Mouse (Mus musculus): Measurements from ENCODE around the gene 4930519G04Rik. TPM values are rescaled to one million over a fixed set of nuclear protein-coding genes. Genes with fewer than 3 reads are reported as not detected.
"Not testable (repeated sequence)": the region's sequence is repeated elsewhere in the genome, so short reads cannot be mapped to it uniquely, and the experiment has no call there.

Gene 4930519G04Rik
- polyA plus RNA-seq, 1 experiment from 2014 or later = not detected

GRCm38 (mm10) chr5:114842155-114842554 lies 11.3 kb upstream of the 4930519G04Rik start:
- H3K9me3 ChIP-seq (replicated peaks); H3K4me3 ChIP-seq (replicated peaks); H3K27me3 ChIP-seq; H3K9ac ChIP-seq; H3K4me2 ChIP-seq (replicated peaks); H3K36me3 ChIP-seq: not testable (repeated sequence)
- peak; percentile 66; the same call in 1 of the 2 replicates for ATAC-seq (ENCODE audit: insufficient number of reproducible peaks, low FRiP score, low TSS enrichment, low read depth)
- H3K27ac ChIP-seq (replicated peaks) = peak overlapping the region; percentile 67; the same call in 1 of the 2 replicates
- H3K4me1 ChIP-seq = peaks cover 15% of the 10 kb centered on the region
- 23% methylated on average over 3 of the region's 3 CpGs for WGBS

DNA sequence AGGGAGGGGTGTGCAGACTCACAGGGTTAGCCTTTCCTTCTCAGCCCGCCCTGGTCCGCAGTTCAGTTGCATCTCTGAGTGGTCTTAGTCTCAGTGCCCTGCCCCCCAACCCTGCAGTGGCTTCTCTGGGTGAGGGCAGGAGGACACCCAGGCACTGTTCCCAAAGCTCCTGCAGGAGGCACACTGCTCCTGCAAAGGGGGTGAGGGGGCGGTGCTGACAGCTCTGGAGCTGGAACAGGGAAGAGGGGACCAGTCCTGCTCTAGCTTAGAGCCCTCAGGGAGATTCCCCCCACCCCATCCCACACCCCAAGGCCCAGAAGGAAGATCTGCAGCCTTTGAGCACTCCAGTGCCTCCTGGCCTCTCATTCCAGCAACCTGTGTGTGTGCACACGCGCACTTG lies 10.8 kb upstream of the 4930519G04Rik start:
- H3K4me1 ChIP-seq = peaks cover 15% of the 10 kb centered on the region
- no peaks in the 10 kb centered on the region for H3K27me3 ChIP-seq
- no peak overlapping the region for H3K4me3 ChIP-seq (replicated peaks)
- no peaks in the 10 kb centered on the region for H3K9me3 ChIP-seq (replicated peaks)
- H3K9ac ChIP-seq = no peak overlapping the region
- ATAC-seq (ENCODE audit: insufficient number of reproducible peaks, low FRiP score, low TSS enrichment, low read depth) = no peak
- 0 out of 2 replicates have a peak overlapping the region, but pooled peaks have one; percentile 29 for H3K27ac ChIP-seq (replicated peaks)
- 48% methylated on average over 5 of the region's 5 CpGs for WGBS
- no peaks in the 10 kb centered on the region for H3K36me3 ChIP-seq
- no peak overlapping the region for H3K4me2 ChIP-seq (replicated peaks)

DNA sequence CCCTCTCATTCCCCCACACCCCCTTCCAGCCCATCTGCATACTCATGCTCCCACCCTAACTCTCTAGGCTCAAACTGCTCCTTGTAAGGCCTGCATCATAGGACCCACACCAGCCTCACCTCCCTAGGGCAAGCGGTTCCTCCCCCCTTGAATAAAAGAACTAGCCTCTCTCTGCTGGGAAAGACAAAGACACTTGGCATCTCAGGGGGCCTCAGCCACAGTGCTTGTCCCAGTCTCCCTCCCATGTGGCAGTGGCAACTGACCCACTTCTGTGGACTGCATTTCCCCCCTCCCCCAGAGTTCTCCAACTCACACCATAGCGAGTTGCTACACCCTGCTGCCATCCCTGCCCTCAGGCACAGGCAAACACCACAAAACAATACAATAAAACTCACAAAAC lies 9.1 kb upstream of the 4930519G04Rik start:
- not testable (repeated sequence) for H3K27me3 ChIP-seq; H3K36me3 ChIP-seq; H3K4me2 ChIP-seq (replicated peaks); H3K9me3 ChIP-seq (replicated peaks); H3K4me3 ChIP-seq (replicated peaks); ATAC-seq (ENCODE audit: insufficient number of reproducible peaks, low FRiP score, low TSS enrichment, low read depth); H3K27ac ChIP-seq (replicated peaks); H3K9ac ChIP-seq
- WGBS = 56% methylated on average over 2 of the region's 2 CpGs
- H3K4me1 ChIP-seq = peaks cover 15% of the 10 kb centered on the region

DNA sequence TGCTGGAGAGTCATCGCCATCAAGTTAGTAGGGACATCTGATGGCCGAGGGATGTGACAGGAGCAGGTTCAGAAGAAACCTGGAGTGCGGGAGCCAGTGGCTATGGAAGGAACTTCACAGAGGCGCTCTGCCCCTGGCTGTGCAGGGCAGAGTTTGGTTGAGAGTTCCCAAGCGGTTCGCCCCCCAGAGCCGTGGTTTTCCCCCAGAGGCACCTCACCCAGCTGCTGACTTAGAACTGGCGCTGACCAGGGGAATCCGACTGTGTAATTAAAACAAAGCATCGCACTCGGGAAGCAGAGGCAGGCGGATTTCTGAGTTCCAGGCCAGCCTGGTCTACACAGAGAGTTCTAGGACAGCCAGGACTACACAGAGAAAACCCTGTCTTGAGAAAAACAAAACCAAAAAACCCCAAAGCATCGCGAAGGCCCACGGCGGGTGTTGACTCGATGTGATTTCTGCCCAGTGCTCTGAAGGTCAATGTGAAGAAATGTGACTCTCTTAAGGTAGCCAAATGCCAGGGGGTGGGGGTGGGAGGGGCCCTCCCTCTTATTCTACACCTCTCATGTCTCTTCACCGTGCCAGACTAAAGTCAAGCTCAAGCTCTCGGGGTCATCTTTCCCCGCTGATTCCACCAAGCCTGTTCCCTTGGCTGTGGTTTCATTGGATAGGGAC lies 1.8 kb upstream of the 4930519G04Rik start:
- no peak overlapping the region for H3K4me2 ChIP-seq (replicated peaks)
- no peaks in the 10 kb centered on the region for H3K36me3 ChIP-seq
- H3K9ac ChIP-seq = no peak overlapping the region
- 0 out of 2 replicates have a peak, but pooled peaks cover 3% of the 10 kb centered on the region for H3K4me1 ChIP-seq
- no peak overlapping the region for H3K4me3 ChIP-seq (replicated peaks)
- no peaks in the 10 kb centered on the region for H3K9me3 ChIP-seq (replicated peaks)
- WGBS = 82% methylated on average over 20 of the region's 20 CpGs
- no peak overlapping the region for H3K27ac ChIP-seq (replicated peaks)
- ATAC-seq (ENCODE audit: insufficient number of reproducible peaks, low FRiP score, low TSS enrichment, low read depth) = no peak
- peaks cover 3% of the 10 kb centered on the region; the same call in 1 of the 2 replicates for H3K27me3 ChIP-seq

DNA sequence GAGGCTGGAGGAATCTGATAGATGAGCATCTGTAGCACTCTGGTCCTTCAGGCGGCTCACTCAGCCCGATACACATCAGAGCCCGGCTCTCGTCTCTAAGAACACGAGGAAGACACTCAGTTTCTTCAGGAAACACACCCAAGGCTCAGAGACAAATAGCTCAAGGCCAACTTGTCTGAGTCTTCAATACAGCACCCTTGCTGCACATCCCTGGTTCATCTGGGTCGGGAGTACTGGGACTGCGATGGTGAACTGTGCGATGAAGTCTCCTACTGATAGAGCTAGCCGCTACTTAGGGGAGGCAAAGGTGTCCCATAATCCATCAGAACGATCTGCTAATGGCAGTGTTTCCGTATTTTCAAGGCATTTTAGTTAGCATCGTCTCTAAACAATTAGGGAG lies 5.1 kb downstream of the 4930519G04Rik start, which contains the start of gene Gm9936:
TSS of gene Gm9936 (minus strand) at position 101 of the 400 bp plus-strand sequence.
- peak within 1 kb of the TSS; percentile 31 for H3K4me3 ChIP-seq (replicated peaks)
- H3K27me3 ChIP-seq = peaks cover 7% of the 10 kb centered on the region
- H3K27ac ChIP-seq (replicated peaks) = no peak within 1 kb of the TSS
- H3K4me1 ChIP-seq = peaks cover 9% of the 10 kb centered on the region; the same call in 1 of the 2 replicates
- no peak within 1 kb of the TSS for H3K9ac ChIP-seq
- H3K36me3 ChIP-seq = no peaks in the 10 kb centered on the region
- no peak for ATAC-seq (ENCODE audit: insufficient number of reproducible peaks, low FRiP score, low TSS enrichment, low read depth)
- peak within 1 kb of the TSS; percentile 56 for H3K4me2 ChIP-seq (replicated peaks)
- H3K9me3 ChIP-seq (replicated peaks) = no peaks in the 10 kb centered on the region
- 86% methylated on average over 12 of the region's 12 CpGs for WGBS

GRCm38 (mm10) chr5:114859253-114859652 lies 5.8 kb downstream of the 4930519G04Rik start:
- H3K4me3 ChIP-seq (replicated peaks) = peak overlapping the region; percentile 31
- H3K27me3 ChIP-seq = peaks cover 7% of the 10 kb centered on the region
- 0 out of 2 replicates have a peak, but pooled peaks have one; percentile 54 for ATAC-seq (ENCODE audit: insufficient number of reproducible peaks, low FRiP score, low TSS enrichment, low read depth)
- no peak overlapping the region for H3K27ac ChIP-seq (replicated peaks)
- H3K9ac ChIP-seq = no peak overlapping the region
- no peaks in the 10 kb centered on the region for H3K36me3 ChIP-seq
- H3K4me1 ChIP-seq = peaks cover 8% of the 10 kb centered on the region; the same call in 1 of the 2 replicates
- H3K9me3 ChIP-seq (replicated peaks) = no peaks in the 10 kb centered on the region
- H3K4me2 ChIP-seq (replicated peaks) = peak overlapping the region; percentile 56
- 4% methylated on average over 18 of the region's 18 CpGs for WGBS

DNA sequence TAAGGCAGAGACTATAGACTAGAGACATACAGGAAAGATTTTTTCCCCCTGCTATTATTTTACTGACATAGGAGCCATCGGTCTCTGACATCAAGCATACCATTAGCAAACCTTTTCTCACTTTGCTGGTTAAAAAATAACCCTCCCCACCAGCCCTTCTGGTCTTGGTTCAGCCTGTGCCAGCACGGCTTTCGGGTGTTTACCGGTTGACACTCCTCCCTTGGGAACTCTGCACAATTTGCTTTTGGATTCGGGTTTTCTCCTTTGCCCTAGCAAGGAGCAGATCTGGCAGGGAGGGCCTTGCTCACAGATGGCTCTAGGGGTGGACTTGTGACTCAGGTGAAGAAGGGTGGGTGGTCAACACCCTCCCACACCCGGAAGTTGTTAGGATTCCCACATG lies 8.3 kb downstream of the 4930519G04Rik start:
- H3K4me2 ChIP-seq (replicated peaks) = no peak overlapping the region
- WGBS = 70% methylated on average over 6 of the region's 6 CpGs
- no peak overlapping the region for H3K9ac ChIP-seq
- H3K9me3 ChIP-seq (replicated peaks) = no peaks in the 10 kb centered on the region
- ATAC-seq (ENCODE audit: insufficient number of reproducible peaks, low FRiP score, low TSS enrichment, low read depth) = no peak
- H3K36me3 ChIP-seq = no peaks in the 10 kb centered on the region
- H3K27me3 ChIP-seq = peaks cover 4% of the 10 kb centered on the region; the same call in 1 of the 2 replicates
- no peak overlapping the region for H3K4me3 ChIP-seq (replicated peaks)
- H3K4me1 ChIP-seq = peaks cover 6% of the 10 kb centered on the region; the same call in 1 of the 2 replicates
- H3K27ac ChIP-seq (replicated peaks) = no peak overlapping the region

GRCm38 (mm10) chr5:114864813-114865212 lies 11.3 kb downstream of the 4930519G04Rik start:
- no peaks in the 10 kb centered on the region for H3K36me3 ChIP-seq
- H3K27ac ChIP-seq (replicated peaks) = no peak overlapping the region
- no peak for ATAC-seq (ENCODE audit: insufficient number of reproducible peaks, low FRiP score, low TSS enrichment, low read depth)
- H3K4me3 ChIP-seq (replicated peaks) = no peak overlapping the region
- WGBS = 73% methylated on average over 7 of the region's 7 CpGs
- no peak overlapping the region for H3K4me2 ChIP-seq (replicated peaks)
- H3K4me1 ChIP-seq = no peaks in the 10 kb centered on the region
- no peaks in the 10 kb centered on the region for H3K27me3 ChIP-seq
- H3K9me3 ChIP-seq (replicated peaks) = peaks cover 10% of the 10 kb centered on the region
- H3K9ac ChIP-seq = no peak overlapping the region

DNA sequence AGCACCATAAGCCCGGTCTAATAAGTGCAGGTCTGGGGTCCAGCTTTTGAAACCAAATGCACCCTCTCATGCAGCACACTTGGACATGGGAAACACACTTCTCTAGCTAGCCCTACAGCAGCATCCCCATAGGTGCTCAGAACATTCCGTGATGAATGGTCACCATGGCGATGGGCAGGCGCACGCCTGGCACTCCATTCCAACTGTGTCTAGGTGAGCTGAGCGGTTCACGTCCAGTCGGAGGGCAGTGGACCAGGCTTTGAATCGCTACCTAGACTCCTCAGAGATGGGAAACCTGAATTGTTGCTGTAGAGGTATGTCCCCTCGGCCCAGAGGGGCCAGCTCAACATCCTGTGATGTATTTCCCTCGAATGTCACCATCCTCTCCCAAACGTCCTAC lies 11.8 kb downstream of the 4930519G04Rik start:
- no peak overlapping the region for H3K4me2 ChIP-seq (replicated peaks)
- H3K4me3 ChIP-seq (replicated peaks) = no peak overlapping the region
- WGBS = 90% methylated on average over 12 of the region's 12 CpGs
- no peaks in the 10 kb centered on the region for H3K36me3 ChIP-seq
- H3K4me1 ChIP-seq = no peaks in the 10 kb centered on the region
- H3K27ac ChIP-seq (replicated peaks) = no peak overlapping the region
- no peak overlapping the region for H3K9ac ChIP-seq
- ATAC-seq (ENCODE audit: insufficient number of reproducible peaks, low FRiP score, low TSS enrichment, low read depth) = no peak
- peaks cover 10% of the 10 kb centered on the region for H3K9me3 ChIP-seq (replicated peaks)
- no peaks in the 10 kb centered on the region for H3K27me3 ChIP-seq

- ATAC-seq (ENCODE audit: insufficient number of reproducible peaks, low FRiP score, low TSS enrichment, low read depth) = no peak
- H3K36me3 ChIP-seq = no peaks in the 10 kb centered on the region
- peaks cover 3% of the 10 kb centered on the region; the same call in 1 of the 2 replicates for H3K4me1 ChIP-seq
- H3K9ac ChIP-seq = no peak overlapping the region
- no peaks in the 10 kb centered on the region for H3K27me3 ChIP-seq
- no peak overlapping the region for H3K27ac ChIP-seq (replicated peaks)
- H3K4me2 ChIP-seq (replicated peaks) = no peak overlapping the region
- WGBS = 56% methylated on average over 6 of the region's 6 CpGs
- no peak overlapping the region for H3K4me3 ChIP-seq (replicated peaks)
- H3K9me3 ChIP-seq (replicated peaks) = no peaks in the 10 kb centered on the region
Observed at GRCm38 (mm10) chr5:114875858-114876257, 22.4 kb downstream of the 4930519G04Rik start.

DNA sequence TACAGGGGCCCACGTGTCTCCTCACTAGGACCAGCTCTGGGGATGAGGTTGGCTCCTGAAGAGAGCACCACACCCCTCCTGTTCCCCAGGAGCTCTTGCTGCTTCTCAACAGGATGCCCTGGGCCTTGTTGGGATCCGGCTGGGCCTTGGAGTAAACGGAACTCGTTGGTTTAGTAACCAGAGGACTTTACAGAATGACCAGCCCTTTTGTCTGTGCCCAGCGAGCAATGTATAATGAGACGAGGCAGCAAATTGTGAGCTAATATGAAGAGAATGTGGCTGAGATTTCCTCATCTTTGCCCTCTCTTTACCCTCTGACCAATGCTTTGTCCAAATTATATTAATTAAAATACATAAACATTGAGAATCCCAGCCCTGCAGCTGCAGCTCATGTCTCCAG lies 22.9 kb downstream of the 4930519G04Rik start:
- Histone ChIP-seq H3K4me3 (replicated peaks) (no peak overlapping the region), H3K9me3 (replicated peaks) (no peaks in the 10 kb centered on the region), H3K9ac (no peak overlapping the region), H3K27ac (replicated peaks) (no peak overlapping the region), H3K36me3 (no peaks in the 10 kb centered on the region), H3K27me3 (no peaks in the 10 kb centered on the region), H3K4me1 (peaks cover 3% of the 10 kb centered on the region; the same call in 1 of the 2 replicates), H3K4me2 (replicated peaks) (no peak overlapping the region)
- 35% methylated on average over 6 of the region's 6 CpGs for WGBS
- ATAC-seq (ENCODE audit: insufficient number of reproducible peaks, low FRiP score, low TSS enrichment, low read depth) = no peak

GRCm38 (mm10) chr5:114877487-114877886 lies 24.0 kb downstream of the 4930519G04Rik start:
- Histone ChIP-seq H3K9ac (no peak overlapping the region), H3K27ac (replicated peaks) (no peak overlapping the region), H3K27me3 (no peaks in the 10 kb centered on the region), H3K9me3 (replicated peaks) (no peaks in the 10 kb centered on the region), H3K4me3 (replicated peaks) (no peak overlapping the region), H3K4me2 (replicated peaks) (no peak overlapping the region), H3K36me3 (no peaks in the 10 kb centered on the region), H3K4me1 (peaks cover 3% of the 10 kb centered on the region; the same call in 1 of the 2 replicates)
- 70% methylated on average over 7 of the region's 7 CpGs for WGBS
- ATAC-seq (ENCODE audit: insufficient number of reproducible peaks, low FRiP score, low TSS enrichment, low read depth) = no peak
